In genomic region chr10:77116537-77117455, GRCm38 (mm10) we compare ENCODE assay signal across 8 mouse cellular contexts. TPM values are rescaled to one million over a fixed set of nuclear protein-coding genes. Genes with fewer than 3 reads are reported as not detected.
DNase-seq lines count a peak whose midpoint lies in the region; ATAC-seq lines count a peak whose summit lies in the region.

No protein-coding gene starts in this region.

- DNase-seq in heart, adult 11 months = peak; percentile 93
- DNase-seq in heart, adult 9 months (ENCODE audit: low spot score in 2 of 2) = no peak
- DNase-seq in adrenal gland, postnatal 10 days = peak; percentile 70
- DNase-seq in lung, postnatal 14 days = peak; percentile 38
- DNase-seq in left cerebral cortex, postnatal 10 days (ENCODE audit: extremely low spot score in 1 of 2, low spot score in 2 of 2) = no peak
- no peak for DNase-seq in layer of hippocampus, postnatal 25 days (ENCODE audit: extremely low spot score in 1 of 2, low spot score in 1 of 2)
- DNase-seq in layer of hippocampus, adult 9-11 months = no peak

- peaks cover 25% of the 10 kb centered on the region for H3K4me1 ChIP-seq in intestine, embryonic 16.5 days (ENCODE audit: control insufficient read depth, insufficient read depth, low read length)

- no peak overlapping the region for H3K4me2 ChIP-seq in intestine, embryonic 16.5 days (ENCODE audit: low read depth, low read length)

- H3K4me3 ChIP-seq in intestine, embryonic 16.5 days (ENCODE audit: low read length) = no peak overlapping the region

- 0 out of 2 replicates have a peak, but pooled peaks cover 2% of the 10 kb centered on the region for H3K9me3 ChIP-seq in intestine, embryonic 16.5 days (ENCODE audit: control insufficient read depth, low read length)

- intact Hi-C loops in left cerebral cortex, postnatal 10 days (cut with DNase I) = no loop called here

- no peak overlapping the region for H3K9ac ChIP-seq in intestine, embryonic 16.5 days (ENCODE audit: low read depth, low read length)

- H3K36me3 ChIP-seq in intestine, embryonic 16.5 days (ENCODE audit: control insufficient read depth, insufficient read depth, low read length) = no peaks in the 10 kb centered on the region

- ATAC-seq in intestine, embryonic 16.5 days = peak; percentile 75

- H3K27me3 ChIP-seq in intestine, embryonic 16.5 days (replicated peaks; ENCODE audit: control insufficient read depth, insufficient read depth, low read length) = no peaks in the 10 kb centered on the region

- WGBS in intestine, embryonic 16.5 days = 19% methylated on average over 4 of the region's 4 CpGs

- H3K27ac ChIP-seq in intestine, embryonic 16.5 days (ENCODE audit: low read length) = peak overlapping the region; percentile 51

RNA-seq across cellular contexts. Expression of gene Col18a1, which starts 49.6 kb away (rescaled TPM):
- 100 to 1,000 TPM in 1 of 2 experiments, 10 to 100 TPM in 1; 85.2 to 159 TPM for total RNA-seq in adrenal gland, postnatal 10 days (2021)
- 48.6 and 54.3 TPM in 2 replicates for polyA plus RNA-seq in intestine, embryonic 16.5 days (2015; fragmentation: Nextera tagmentation; extraction: Ambion mirVana)
- 10 to 100 TPM; 12.5 to 13.4 TPM for total RNA-seq in left cerebral cortex, postnatal 10 days (2021)
- 1 to 10 TPM; 3.3 to 3.8 TPM for total RNA-seq in layer of hippocampus, postnatal 25 days (2021)

Comparison
In these comparisons a context has a peak if more than half of its experiments do, and no peak if none do; other contexts are left out.
1. DNase-seq: peak in heart, adult 11 months (single experiment), adrenal gland, postnatal 10 days (single experiment) and lung, postnatal 14 days (single experiment); none in heart, adult 9 months (0 of 2), left cerebral cortex, postnatal 10 days (0 of 2), layer of hippocampus, postnatal 25 days (0 of 2) and layer of hippocampus, adult 9-11 months (single experiment).
2. RNA of gene Col18a1, which starts 49.6 kb away (total RNA-seq): 85.2 to 159 TPM in adrenal gland, postnatal 10 days; 12.5 to 13.4 TPM in left cerebral cortex, postnatal 10 days and 3.3 to 3.8 TPM in layer of hippocampus, postnatal 25 days; every median in the first group is over 4 times any median in the second.